Mouse (Mus musculus) liver, embryonic 14.5 days (tissue): ENCODE results near the gene Hdac1.

Source experiments
- CTCF ChIP-seq: IDR thresholded peaks from 2 replicates; pipeline ENCODE4 v1.5.1; 2016; ENCODE audit warnings: antibody characterized with exemption, low read depth, control low read depth
- EP300 ChIP-seq: IDR thresholded peaks from 2 replicates; pipeline ENCODE4 v1.6.1; 2016; ENCODE audit warnings: antibody characterized with exemption, low read depth

DNA sequence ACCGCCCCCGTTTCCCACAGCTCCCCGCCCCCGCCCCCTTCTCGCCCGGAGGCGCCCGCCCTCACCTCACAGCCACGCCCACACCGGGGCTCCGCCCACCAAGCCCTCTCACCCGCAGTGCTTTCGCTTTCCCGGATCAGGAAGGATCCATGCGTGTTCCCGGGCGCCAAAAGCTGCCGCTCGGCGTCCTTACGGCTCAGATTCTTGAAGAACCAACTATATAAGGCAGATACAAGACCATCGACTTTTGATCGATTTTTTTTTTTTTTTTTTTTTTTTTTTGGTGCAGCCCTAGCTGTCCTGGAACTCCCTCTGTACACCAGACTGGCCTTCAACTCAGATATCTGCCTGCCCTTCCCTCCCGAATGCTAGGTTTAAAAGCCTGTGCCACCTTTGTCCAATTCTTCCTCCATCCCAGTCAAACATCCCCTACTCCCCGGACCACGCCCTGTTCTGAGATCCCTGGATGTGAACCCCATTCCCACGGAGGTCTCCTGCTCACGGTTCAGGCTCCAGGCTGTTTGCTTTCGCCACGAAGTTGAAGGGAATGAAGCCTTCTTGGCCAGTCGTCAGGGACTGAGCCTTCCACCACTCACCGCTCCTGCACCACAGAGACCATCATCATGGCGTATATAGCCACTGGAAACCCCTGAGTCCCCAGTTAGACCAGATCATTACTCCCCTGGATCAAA lies 14.2 kb upstream of the Hdac1 start:
- TF ChIP-seq CTCF: no peak
- TF ChIP-seq EP300: no peak
